Mouse (Mus musculus) megakaryocyte, embryonic 14.5 days (primary cell): ENCODE data around the gene Cish.

ENCODE experiments used
- FLI1 ChIP-seq: IDR thresholded peaks from 2 replicates; pipeline ENCODE4 v1.6.1; 2012; ENCODE audit warnings: low read length, inconsistent platforms, mixed read lengths
- GATA1 ChIP-seq: IDR thresholded peaks from 3 replicates; pipeline ENCODE4 v1.6.1; 2012; ENCODE audit warnings: mixed read lengths, low read length, inconsistent platforms, borderline replicate concordance

DNA sequence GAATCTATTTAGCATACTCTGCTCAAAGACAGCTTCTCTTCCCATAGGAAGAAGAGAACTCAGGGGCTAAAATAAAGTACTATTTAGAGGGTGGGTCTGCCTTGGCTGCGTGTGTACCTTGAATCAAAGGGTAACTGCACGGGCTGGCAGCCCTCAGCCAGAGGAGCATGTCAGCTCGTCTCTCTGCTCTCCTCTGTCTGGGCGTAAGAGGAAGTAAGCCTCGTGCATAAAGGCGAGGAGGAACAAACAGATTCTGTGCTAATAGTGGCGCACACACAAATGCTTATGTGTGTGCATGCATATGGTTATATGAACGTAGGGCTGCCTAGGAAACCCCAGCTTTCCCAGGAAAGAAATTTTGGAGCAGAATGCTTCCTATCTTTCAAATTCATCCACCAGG lies 35.0 kb upstream of the Cish start:
- TF ChIP-seq GATA1 (no peak), FLI1 (no peak)
